Mouse (Mus musculus) hindbrain, embryonic 14.5 days (tissue): ENCODE results near the gene Raet1d. TPM values are rescaled to one million over a fixed set of nuclear protein-coding genes. Genes with fewer than 3 reads are reported as not detected.

Experiments used
- polyA plus RNA-seq: library from polyadenylated mRNA; unstranded; fragments of >200 nt; fragmentation: Nextera tagmentation; extraction: Ambion mirVana; gene quantifications from 2 replicates; pipeline ENCODE4 v1.2.1, GENCODE M21; 2014

Raet1d gene
- polyA plus RNA-seq, 1 experiment from 2014 or later, result 2.0 TPM

Other genes with a start within 250 kb of the Raet1d start
- 3.0 and 5.9 TPM in 2 replicates for gene E030030I06Rik, start 211.3 kb upstream of the Raet1d start, polyA plus RNA-seq
- gene Raet1e, start 202.0 kb upstream of the Raet1d start, polyA plus RNA-seq, result 0.29 and 0.98 TPM in 2 replicates
- 0.25 and 0.34 TPM in 2 replicates for gene H60b, start 202.0 kb upstream of the Raet1d start, polyA plus RNA-seq